Mouse (Mus musculus) adipocyte (in vitro differentiated cells): ENCODE measurements around the gene Plaur.
A peak's percentile ranks its signal among the peaks of the same experiment; 100 is the strongest.
"Not testable (repeated sequence)": the region's sequence is repeated elsewhere in the genome, so short reads cannot be mapped to it uniquely, and the experiment has no call there.

ENCODE experiments used
- DNase-seq: peaks from one replicate; pipeline ENCODE4 v3.0.0-alpha.2; 2016; ENCODE audit warnings: low spot score

The Plaur gene

GRCm38 (mm10) chr7:24516319-24516718 lies 54.0 kb downstream of the Plaur start:
- DNase-seq = not testable (repeated sequence)

GRCm38 (mm10) chr7:24517077-24517476 lies 54.8 kb downstream of the Plaur start:
- DNase-seq = no peak

- no peak for DNase-seq
Measured at GRCm38 (mm10) chr7:24517654-24518053, 55.4 kb downstream of the Plaur start.

- no peak for DNase-seq
Measured at GRCm38 (mm10) chr7:24519130-24519529, 56.8 kb downstream of the Plaur start.

GRCm38 (mm10) chr7:24520054-24520453 lies 57.8 kb downstream of the Plaur start:
- DNase-seq = not testable (repeated sequence)

GRCm38 (mm10) chr7:24522805-24523204 lies 60.5 kb downstream of the Plaur start:
- peak; percentile 7 for DNase-seq

- DNase-seq = no peak
Measured at GRCm38 (mm10) chr7:24523723-24524122, 61.4 kb downstream of the Plaur start.

GRCm38 (mm10) chr7:24524978-24525377 lies 62.7 kb downstream of the Plaur start:
- no peak for DNase-seq
